Mouse (Mus musculus) cerebellum, adult 2 months (tissue): ENCODE data around the gene Gpc6.

Experiments used
- CTCF ChIP-seq: fragments of 200-500 bp; IDR thresholded peaks from 2 replicates; pipeline ENCODE4 v1.5.1; 2011; ENCODE audit warnings: low read depth, mild to moderate bottlenecking, control low read depth, low read length, moderate library complexity, borderline replicate concordance; ENCODE audit not compliant: insufficient read depth
- POLR2A ChIP-seq: fragments of 200-500 bp; IDR thresholded peaks from 2 replicates; pipeline ENCODE4 v1.6.1; 2011; ENCODE audit warnings: low read length, control low read depth, borderline replicate concordance; ENCODE audit not compliant: insufficient read depth

GRCm38 (mm10) chr14:117304723-117305010, 379.6 kb downstream of the Gpc6 start:
- no peak for TF ChIP-seq POLR2A
- TF ChIP-seq CTCF = no peak
